Mouse (Mus musculus) CH12F3 (cell line): Measurements from ENCODE around the gene Creb3.

Source experiments
- in situ Hi-C: fragments of 300-500 bp; cut with MboI; formaldehyde crosslinking; loops from 2 replicates; pipeline ENCODE4 v1.14.3; 2020; ENCODE audit warnings: low sequenced_read_pairs

Gene Creb3

DNA sequence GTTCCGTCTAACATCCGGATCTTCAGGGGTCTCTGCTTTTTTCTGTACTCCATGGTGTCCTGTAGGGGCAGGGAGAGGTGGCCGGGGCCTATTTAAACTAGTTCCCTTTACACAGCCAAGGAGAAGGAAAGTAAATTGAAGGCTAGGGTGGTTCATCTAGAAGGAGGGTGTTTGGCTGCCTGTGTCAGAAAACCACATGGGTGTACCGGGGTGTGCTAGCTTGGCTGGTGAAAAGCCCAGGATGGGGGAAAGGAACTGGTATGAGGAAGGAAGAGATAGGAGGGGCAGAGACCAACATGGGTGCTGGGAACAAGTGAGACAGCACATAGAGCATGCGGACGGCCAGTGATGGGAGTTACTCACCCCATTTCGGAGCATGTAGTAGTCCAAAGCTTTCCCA lies 6.2 kb upstream of the Creb3 start:
- in situ Hi-C loops = no loop called here

DNA sequence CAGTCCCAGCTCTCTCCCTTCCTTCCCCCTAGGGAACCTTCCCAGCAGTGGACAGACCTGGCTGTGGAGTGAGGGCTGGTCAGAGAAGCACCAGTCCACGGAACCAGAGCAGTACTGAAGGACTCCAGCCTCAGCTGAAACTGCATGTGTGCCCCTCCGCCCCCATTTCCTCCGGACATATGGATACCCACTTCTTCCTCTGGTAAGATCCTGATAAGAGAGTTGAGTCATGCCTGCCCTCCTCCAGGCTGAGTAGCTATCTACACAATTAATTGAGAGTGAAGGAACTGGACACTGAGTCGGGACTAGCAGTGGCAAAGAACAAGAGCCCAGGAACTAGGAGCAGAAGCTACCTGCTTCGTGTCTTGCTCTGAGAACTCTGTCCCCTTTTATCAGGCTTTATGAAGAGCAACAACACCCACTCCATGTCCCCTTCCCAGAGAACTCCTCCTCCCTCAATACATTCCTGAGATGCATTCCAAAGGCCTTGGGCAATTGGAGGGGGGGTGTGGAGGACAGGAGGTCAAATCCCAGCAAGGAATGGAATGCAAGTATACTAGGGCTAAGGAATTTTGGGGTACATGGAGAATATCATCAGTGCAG lies 4.0 kb upstream of the Creb3 start:
- in situ Hi-C loops = no loop called here

DNA sequence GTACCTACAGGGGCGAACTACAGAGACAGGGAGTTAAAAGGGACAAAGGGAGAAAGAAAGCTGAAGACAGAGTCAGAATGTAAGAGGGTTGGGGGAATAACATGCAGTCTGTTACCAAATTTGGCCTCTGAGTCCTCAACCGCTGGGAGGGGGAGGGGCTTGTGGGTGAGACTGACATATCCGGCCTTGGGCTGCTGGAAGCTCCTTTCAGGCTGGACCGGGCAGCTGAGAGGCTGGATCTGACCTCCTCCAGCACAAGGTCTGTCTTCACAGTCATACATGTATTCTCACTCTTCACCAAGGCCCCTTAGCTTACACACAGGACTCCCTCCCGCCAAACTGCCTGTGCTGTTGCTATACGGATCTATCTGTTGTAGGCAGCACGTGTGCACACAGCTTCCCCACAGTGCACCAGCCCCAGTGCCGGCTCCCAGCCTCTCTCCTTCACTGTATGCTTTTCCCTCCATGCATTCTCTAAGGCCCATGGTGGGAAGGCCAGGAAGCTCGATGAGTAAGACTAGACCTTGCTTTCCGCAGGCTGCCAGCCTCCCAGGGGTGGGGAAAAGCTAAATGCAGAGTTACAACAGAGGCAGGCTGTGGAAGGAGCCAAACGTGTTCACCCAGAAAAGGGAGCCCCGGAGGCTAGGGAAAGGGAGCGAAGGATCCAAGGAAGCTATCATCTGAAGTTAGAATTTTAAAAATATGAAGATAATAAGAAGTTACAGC lies 3.3 kb upstream of the Creb3 start:
- in situ Hi-C loops = no loop called here

DNA sequence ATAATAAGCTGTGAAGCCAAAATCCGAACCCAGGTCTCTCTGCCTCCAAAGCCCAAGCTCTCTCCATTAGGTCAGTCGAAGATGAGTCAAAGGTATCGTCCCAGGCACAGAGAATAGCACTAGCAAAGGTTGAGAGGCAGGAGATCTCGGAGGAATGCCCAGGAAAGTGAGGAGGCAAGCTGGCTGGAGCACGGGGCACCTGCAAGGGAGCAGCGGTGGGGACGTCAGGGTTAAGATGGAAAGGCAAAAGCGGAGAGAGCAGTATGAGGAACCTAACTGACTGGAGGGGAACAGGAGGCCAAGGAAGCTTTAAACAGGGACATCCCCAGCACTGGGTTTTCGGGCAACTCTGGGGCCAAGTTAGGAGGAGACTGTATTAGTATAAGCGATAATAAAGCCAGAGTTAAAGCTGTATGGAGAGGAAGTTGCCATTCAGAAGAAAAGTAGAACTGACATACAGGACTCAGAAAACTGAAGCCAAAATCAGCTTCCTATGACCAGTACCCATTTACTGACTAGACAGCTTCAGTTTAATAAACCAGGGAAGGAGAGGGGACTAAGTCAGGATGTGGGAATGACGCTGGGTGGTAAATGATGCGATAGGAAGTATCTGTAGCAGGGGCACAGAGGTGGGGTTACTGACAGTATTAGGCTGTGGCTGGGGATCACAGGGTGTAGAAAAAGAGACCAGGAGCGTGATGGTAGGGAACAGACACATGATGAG lies 2.5 kb upstream of the Creb3 start:
- in situ Hi-C loops = no loop called here

DNA sequence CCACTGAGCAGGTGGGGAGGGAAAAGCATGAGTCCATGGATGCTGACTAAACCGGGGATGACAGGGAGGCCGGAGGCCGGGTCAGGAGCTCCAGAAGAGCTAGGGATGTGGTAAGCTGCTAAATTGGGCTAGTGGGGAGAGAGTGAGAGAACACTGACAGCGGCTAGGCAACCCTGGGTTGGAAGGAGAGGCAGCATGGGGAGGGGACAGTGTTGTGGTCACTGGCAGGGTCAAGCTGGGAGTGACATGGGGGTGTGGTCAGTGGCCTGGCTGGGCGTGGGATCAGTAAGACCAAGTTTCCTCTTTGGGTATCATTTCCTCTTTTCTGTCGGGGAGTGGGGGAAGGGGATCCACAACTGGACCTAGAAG lies 1.9 kb upstream of the Creb3 start:
- in situ Hi-C loops = no loop called here

DNA sequence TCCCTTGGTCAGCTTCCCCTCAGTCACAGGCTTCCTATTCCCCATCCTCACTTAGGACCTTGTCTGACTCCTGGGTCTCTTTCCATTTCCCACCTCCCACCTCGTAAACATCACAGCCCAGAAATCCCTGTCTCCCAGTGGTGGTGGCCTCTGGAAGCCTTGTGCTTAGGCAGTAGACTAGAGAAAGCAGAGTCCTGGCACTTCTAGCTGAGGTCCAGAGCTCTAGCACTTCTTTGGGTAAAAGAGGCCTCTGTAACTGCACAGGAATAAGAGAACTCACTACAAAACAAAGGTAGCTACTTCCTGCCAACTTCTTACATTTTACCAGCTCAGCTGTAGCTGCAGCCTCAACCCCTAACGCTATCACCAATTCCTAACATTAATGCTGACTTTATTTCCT lies 1.2 kb upstream of the Creb3 start:
- in situ Hi-C loops = no loop called here

DNA sequence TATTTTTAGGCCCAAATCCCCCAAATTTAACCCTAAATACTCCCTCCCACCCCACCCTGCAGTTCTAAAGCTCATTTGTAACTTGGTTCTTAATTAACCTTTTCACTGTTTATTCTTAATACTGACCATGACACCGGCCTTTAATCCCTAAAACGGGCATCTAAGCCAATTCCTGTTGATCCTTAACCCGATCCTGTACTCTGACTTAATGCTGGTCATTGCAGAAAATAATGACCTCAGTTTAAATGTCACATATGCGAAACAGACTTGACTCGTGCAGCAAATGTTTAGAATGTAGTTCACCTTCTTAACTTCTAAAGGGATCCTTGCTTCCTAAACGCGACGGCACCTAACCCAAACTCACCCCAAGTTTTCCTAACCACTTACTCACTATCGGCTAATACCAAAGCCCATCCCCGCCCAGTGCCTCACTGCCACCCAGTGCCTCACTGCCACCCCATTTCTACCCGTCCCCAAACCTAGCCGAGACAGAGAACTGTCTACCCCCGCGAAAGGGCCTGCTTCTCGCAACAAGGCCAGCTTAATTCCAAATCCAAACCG lies 616 bp upstream of the Creb3 start:
- in situ Hi-C loops = no loop called here

DNA sequence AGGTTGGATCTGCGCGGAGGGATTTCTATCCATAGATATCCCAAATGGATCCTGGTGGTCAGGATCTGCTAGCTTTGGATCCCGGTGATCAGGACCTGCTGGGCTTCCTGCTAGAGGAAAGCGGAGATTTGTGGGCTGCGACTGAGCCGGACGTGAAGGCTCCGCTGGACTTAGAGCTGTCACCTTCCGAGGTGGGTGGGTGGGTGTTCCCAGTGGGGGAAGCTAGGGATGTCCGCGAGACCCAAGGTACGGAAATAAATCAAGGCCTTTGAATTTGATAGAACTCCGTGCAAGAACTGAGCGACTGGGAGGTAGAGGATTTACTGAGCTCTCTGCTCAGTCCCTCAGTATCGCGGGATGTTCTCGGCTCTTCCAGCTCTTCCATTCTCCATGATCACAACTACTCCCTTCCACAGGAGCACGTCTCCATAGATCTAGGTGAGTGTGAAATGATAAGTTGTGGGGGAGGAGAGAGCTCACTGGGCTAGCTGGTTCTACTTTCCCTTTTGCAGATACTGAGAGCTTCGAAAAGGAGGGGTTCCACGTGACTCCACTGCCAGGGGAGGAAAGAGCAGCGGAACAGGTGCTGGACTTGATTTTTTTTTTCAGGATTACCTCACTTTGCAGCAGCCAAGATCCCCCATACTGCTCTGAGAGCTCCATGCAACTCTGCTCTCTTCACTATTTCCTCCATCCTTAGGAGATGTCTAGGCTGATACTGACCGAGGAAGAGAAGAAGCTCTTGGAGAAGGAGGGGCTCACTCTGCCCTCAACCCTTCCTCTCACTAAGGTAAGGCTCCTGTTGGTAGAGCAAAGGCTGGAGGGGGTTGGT lies 853 bp downstream of the Creb3 start:
- in situ Hi-C loops = no loop called here

DNA sequence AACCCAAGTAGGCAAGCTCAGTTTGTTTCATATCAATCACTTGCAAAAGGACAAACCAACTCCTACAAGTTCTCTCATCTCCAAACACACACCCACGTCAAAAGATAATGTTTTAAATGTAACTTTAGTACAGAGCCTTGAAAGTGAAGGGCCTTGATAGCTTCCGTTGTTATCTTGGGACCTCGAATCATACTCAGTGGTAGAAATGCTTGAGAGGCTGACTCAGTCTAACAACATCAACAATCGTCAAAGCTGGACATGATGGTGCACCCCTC lies 1.4 kb downstream of the Creb3 start:
- in situ Hi-C loops = no loop called here

DNA sequence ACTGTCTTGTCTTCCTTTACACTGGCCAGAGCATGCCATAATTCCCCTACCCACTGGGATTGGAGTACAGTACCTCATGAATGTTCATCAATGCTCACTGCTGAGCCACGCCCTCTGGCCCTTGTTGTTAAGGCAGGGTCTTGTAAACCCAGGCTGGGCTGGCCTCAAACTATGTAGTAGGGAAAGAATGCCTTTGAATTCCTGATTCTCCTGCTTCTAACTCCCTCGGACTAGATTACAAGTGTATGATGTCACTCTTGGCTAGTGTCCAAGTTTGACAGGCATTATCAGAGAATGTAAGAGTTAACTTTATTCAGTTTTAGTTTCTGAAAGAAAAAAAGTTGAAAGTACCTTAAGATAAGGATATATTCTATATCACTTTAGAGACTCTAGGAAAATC lies 2.1 kb downstream of the Creb3 start:
- in situ Hi-C loops = no loop called here

DNA sequence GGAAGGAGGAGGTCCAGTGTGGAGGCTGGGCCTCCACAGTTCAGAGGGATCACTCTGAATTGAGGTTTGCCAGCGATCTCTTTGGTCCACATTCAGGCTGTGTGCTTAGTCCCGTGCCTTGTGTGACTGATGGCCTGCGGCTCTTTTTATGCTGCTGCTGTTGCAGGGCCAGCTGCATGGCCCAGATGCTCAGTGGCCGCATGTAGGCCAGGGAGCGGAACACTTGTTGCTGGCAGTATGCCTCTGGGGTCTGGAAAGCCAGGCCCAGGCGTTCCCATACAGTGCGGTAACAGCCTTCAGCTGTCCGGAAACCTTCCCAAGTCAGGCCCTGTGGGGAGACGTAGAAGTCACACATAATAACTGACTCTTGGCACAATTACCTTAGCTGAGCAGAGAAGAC lies 5.0 kb downstream of the Creb3 start:
- in situ Hi-C loops = no loop called here

DNA sequence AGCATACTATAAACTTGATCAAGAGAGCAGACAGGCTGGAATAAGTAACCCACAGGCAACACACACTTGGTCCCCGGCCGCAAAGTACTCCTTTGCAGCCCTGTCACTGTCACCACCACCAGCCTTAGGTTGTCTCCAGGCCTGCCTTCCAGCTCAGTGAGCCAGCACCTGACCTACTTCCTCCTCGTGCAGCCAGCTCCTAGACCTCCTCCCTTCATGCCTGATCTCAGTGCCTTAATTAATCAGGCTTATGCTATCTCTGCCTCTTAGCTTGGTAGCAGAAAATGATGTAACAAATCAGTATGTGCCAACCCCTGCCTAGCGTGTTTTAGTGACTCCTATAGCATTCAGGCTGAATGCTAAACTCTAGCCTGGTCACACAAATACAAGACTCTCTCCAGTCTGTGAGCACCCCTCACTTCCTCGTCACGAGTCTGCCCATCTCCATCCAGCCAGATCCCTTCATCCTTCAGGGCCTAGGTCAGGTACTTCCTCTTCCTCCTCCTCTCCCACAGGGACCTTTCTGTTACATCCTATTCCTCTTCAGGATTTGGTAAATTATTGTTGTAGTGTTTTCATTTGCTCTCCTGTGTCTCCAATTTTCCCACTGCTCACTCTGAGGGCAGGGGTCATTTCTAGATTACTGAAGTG lies 9.4 kb downstream of the Creb3 start:
- in situ Hi-C loops = no loop called here

DNA sequence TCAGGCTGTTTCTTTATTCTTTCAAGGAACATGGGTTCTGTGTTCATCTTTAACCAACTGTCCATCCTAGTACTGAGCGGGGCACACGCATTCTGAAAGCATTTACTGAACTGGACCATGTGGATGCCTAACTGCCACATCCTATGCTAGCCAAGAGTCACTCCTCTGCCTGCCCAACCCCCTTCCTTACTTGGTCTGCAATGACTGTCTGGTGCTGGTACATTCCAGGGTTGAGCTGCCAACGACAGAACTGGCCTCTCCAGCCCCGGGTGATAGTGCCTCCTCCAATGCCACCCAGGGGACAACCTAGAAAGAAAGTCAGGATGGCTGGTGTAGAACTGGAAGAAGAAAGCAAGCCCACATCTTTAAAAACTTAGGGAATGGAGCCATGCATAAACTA lies 11.4 kb downstream of the Creb3 start:
- in situ Hi-C loops = no loop called here

DNA sequence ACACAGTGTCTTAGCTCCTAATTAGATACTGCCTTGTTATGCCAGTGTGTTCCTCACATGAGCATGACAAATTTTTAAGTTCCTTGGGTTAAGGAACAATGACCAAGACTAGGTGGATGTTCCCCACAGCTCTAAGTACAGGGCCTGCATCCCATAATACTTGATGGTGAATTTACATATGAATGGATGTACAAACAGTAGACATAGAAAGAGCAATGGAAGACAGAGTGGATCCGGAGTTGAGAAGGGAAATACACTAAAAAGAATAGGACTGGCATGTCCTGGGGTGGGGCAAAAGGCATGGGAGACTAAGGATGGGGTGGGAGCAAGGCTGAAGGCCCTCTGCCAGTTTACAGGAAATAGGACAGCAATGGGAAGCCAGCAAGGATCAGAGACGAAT lies 13.2 kb downstream of the Creb3 start:
- in situ Hi-C loops = no loop called here

DNA sequence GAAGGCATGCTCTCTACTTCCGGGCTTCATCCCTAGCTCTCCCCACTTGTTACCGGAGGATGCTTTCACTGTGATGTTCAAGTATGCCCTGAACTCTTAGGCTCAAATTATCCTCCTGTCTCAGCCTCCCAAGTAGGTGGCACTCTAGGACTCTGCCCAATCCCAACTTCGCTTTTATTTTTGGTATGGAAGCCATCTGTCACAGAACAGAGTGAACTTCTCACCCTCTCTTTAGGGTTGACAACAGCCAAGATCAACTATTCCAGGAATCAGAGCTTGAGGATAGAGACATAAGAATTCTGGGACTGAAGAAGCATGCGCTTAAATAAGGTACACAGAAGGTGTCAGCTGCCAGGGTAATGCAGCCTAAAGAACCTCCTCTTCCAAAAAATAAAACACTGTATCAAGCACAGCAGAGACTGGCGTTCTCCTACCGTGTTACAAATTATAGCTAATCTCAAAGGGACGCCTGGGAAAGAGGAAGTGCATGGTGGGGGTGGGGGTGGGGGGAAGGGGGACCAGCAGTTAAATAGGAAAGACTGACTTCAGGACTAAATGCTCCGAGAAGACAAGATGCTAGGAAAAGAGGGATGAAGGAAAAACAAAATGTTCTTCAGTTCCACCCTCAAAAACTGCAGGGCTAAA lies 15.2 kb downstream of the Creb3 start:
- in situ Hi-C loops = no loop called here

DNA sequence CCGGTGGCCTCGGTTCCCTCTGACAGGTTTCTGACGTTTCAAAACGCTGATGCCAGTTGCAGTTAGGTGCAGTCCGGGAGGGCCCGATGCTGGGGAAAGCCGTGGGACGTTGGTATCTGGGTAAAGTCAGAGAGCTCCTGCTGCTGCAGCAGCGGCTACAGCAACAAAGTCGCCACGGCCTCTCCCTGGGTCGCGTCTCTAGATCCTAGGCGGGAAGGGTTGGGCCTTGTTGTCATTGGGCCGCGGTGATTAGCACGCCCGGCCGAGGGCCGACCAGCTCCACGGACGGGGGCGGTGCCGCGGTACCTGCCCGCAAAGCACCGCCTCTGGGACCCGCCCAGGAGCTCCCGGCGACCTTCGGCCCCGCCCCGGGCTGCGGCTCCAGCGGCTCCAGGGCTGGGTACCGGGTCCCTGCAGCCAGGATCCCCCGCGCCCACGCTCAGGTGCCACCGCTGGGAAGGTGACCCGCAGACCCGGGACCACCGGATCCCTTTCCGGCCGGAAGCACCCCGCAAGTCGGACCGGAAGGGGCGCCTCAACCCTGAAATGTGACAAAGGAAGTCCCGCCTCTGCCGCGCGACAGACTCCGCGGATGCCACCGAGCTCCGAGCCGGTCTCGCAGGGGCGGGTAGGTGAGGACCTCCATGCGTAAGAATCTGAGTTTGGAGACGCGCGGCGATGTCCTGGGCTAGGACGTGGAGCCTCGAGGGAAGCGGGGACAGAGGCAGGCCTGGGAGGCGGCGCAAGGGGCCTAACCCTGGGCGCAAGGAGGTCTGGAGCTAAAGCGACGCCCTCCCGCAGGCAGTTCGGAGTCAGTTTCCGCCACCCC lies 16.5 kb downstream of the Creb3 start, which contains the start of the genes Rgp1 and Gba2:
Gene Rgp1 (plus strand): TSS at position 340 of the 829 bp plus-strand sequence.
Gene Gba2 (minus strand): TSS at position 498 of the 829 bp plus-strand sequence.
- in situ Hi-C loops = no loop called here

DNA sequence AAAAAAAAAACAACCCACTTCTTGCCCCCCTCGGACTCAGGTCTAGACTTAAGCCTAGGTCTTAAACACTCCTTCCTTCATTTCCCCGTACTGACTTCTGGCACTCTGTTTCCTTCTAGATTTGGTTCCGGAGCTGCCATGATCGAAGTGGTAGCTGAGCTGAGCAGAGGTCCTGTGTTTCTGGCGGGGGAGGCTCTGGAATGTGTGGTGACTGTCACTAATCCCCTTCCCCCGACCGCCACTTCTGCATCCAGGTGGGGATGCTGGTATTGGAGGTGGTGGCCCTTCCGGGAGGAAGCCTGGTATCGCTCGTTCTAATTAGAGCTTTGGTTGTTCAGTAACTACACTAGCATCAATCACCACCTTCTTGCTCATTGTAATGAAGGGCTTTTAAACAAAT lies 17.1 kb downstream of the Creb3 start:
- in situ Hi-C loops = no loop called here

DNA sequence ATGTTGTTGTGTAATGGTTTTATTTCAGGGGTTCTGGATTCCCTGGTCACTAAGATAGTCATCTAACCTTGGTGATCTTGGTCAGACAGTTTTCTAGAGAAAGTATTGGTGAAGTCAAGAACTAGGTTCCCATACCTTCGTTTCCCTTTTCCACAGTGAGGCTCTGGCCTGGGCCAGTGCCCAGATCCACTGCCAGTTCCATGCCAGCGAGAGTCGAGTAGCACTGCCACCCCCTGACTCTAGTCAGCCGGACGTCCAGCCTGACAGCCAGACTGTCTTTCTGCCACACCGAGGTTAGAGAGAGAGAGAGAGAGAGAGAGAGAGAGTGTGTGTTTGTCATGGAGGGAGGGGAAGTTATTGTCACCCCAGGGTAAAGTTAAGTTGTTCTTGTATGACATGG lies 17.6 kb downstream of the Creb3 start:
- in situ Hi-C loops = no loop called here

DNA sequence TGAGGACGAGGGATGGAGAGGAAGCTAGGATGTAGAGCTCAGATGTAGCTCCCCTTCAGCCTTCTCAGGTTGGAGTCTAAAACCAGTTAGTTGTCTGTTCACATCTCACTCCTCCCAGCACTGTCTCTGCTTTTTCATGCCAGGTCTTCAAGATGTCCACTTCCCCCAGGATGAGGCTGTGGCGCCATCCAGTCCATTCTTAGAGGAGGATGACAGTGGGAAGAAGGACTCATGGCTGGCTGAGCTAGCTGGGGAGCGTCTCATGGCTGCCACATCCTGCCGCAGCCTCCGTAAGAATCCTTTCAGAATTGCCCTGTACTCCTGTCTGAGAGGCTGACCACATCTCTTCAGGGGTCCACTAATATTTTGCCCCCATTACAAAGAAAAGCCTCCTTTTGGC lies 18.6 kb downstream of the Creb3 start:
- in situ Hi-C loops = no loop called here
